Mouse (Mus musculus) cerebellum, postnatal 4 days (tissue): Measurements from ENCODE around the gene Ube2cbp.

ENCODE experiments used
- DNase-seq, 2 experiments: peaks; one replicate each; pipeline ENCODE4 v3.0.0; 2022; ENCODE audit warnings: low spot score in 2 of 2, mixed read lengths in 1 of 2

Gene Ube2cbp

GRCm38 (mm10) chr9:86435510-86435909, 29.2 kb downstream of the Ube2cbp start:
- DNase-seq: no peak

GRCm38 (mm10) chr9:86423331-86423730, 41.4 kb downstream of the Ube2cbp start:
- no peak for DNase-seq

- no peak for DNase-seq
Measured at GRCm38 (mm10) chr9:86419366-86419765, 45.4 kb downstream of the Ube2cbp start.

- no peak for DNase-seq
Measured at GRCm38 (mm10) chr9:86417971-86418370, 46.8 kb downstream of the Ube2cbp start.

- DNase-seq: no peak
Measured at GRCm38 (mm10) chr9:86395785-86396184, 69.0 kb downstream of the Ube2cbp start.

GRCm38 (mm10) chr9:86395012-86395411, 69.7 kb downstream of the Ube2cbp start:
- DNase-seq: no peak

GRCm38 (mm10) chr9:86393586-86394272, 71.0 kb downstream of the Ube2cbp start:
- DNase-seq: no peak

- no peak for DNase-seq
Measured at GRCm38 (mm10) chr9:86391467-86391866, 73.3 kb downstream of the Ube2cbp start.

- no peak for DNase-seq
Measured at GRCm38 (mm10) chr9:86390713-86391112, 74.0 kb downstream of the Ube2cbp start.

- DNase-seq: no peak
Measured at GRCm38 (mm10) chr9:86388538-86388937, 76.2 kb downstream of the Ube2cbp start.

- no peak for DNase-seq
Measured at GRCm38 (mm10) chr9:86376923-86377322, 87.8 kb downstream of the Ube2cbp start.

GRCm38 (mm10) chr9:86372783-86373567, 91.8 kb downstream of the Ube2cbp start:
- no peak for DNase-seq

- DNase-seq: no peak
Measured at GRCm38 (mm10) chr9:86369208-86369607, 95.5 kb downstream of the Ube2cbp start.

- no peak for DNase-seq
Measured at GRCm38 (mm10) chr9:86360536-86360935, 104.2 kb downstream of the Ube2cbp start.

- no peak for DNase-seq
Measured at GRCm38 (mm10) chr9:86355851-86356250, 108.9 kb downstream of the Ube2cbp start.

- DNase-seq: no peak
Measured at GRCm38 (mm10) chr9:86351491-86351890, 113.3 kb downstream of the Ube2cbp start.

- DNase-seq: no peak
Measured at GRCm38 (mm10) chr9:86336792-86337191, 128.0 kb downstream of the Ube2cbp start.

GRCm38 (mm10) chr9:86336361-86336760, 128.4 kb downstream of the Ube2cbp start:
- no peak for DNase-seq

- DNase-seq: no peak
Measured at GRCm38 (mm10) chr9:86335588-86335987, 129.2 kb downstream of the Ube2cbp start.

- no peak for DNase-seq
Measured at GRCm38 (mm10) chr9:86334357-86334756, 130.4 kb downstream of the Ube2cbp start.

- DNase-seq: no peak
Measured at GRCm38 (mm10) chr9:86330591-86330990, 134.2 kb downstream of the Ube2cbp start.

GRCm38 (mm10) chr9:86328270-86328669, 136.5 kb downstream of the Ube2cbp start:
- no peak for DNase-seq

GRCm38 (mm10) chr9:86327341-86327740, 137.4 kb downstream of the Ube2cbp start:
- DNase-seq: no peak
